Mouse (Mus musculus): ENCODE measurements at regions not wholly inside any gene's neighbourhood (a gene's known extent, or its start where the extent isn't known, plus 50 kb on each side); places are given as distances from the start of the nearest gene placed in this dataset.

DNA sequence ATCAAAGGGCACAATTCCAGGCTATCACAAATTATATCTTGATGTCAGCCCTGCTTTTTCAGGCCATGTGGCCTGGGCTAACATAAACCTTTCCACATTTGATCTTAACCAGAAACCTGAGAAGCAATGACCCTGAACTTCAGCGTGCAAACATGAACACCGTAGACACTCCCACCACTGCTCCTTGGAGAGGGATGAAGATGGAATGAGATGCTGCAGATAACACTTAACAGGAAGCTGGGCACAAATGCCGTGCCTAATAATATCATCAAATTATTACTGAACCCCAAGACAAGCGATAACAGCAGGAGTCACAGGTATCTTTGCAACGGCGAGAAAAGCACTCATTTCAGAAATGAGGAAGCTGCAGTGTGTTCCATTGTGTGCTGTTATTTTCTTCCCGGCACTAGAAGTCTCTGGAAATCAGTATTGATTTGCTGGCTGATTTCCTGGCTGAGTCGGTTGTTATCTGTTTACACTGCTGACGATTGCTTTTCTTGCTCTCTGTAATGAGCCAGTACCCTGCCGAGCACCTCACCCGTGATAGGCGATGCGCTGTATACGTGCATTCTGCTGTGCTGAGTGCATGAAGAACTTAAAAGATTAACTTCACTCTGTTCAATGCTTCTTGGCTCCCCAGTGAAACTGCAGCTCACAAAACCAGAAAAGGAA is 91.0 kb downstream of the Gm21962 start:
- TF ChIP-seq CTCF (IDR thresholded peaks at IDR 0.05; ENCODE audit: low read depth) (no peak), EP300 (optimal IDR thresholded peaks at IDR 0.05) (no peak)

All from stomach, postnatal 0 days (tissue).